Mouse (Mus musculus) mammary gland, adult 2 months (tissue): Measurements from ENCODE around the gene Rptn. TPM values are rescaled to one million over a fixed set of nuclear protein-coding genes. Genes with fewer than 3 reads are reported as not detected.

ENCODE experiments used
- polyA plus RNA-seq: library from polyadenylated mRNA; depleted of rRNA; stranded (reverse); fragments of >200 nt; gene quantifications from 2 replicates; pipeline ENCODE4 v1.2.3, GENCODE M21; 2012; ENCODE audit warnings: low replicate concordance; rRNA removed

Rptn gene
- 0.17 TPM in 1 of 2 replicates, not detected in the other for polyA plus RNA-seq

GRCm38 (mm10) chr3:93393366-93393765, at the start of gene Rptn:
TSS of gene Rptn (plus strand) at chr3:93393699.

GRCm38 (mm10) chr3:93442030-93442429, 48.5 kb downstream of the Rptn start, which contains the start of gene Tchh:
TSS of gene Tchh (plus strand) at chr3:93442330.

Other genes with a start within 250 kb of the Rptn start
- gene Crnn, start 248.9 kb upstream of the Rptn start, polyA plus RNA-seq = not detected in 2 replicates
- 0.11 and 1.8 TPM in 2 replicates for gene Flg2, start 196.4 kb upstream of the Rptn start, polyA plus RNA-seq
- gene Flg, start 120.2 kb upstream of the Rptn start, polyA plus RNA-seq = 0.24 and 1.1 TPM in 2 replicates
- 0.33 TPM in 1 of 2 replicates, not detected in the other for gene Hrnr, start 74.0 kb upstream of the Rptn start, polyA plus RNA-seq
- 0.02 TPM in 1 of 2 replicates, not detected in the other for gene Tchh, start 48.6 kb downstream of the Rptn start, polyA plus RNA-seq
- not detected in 2 replicates for gene Tchhl1, start 75.1 kb downstream of the Rptn start, polyA plus RNA-seq
- 208 and 437 TPM in 2 replicates for gene S100a11, start 126.8 kb downstream of the Rptn start, polyA plus RNA-seq
- gene S100a10, start 161.4 kb downstream of the Rptn start, polyA plus RNA-seq = 77.1 and 139 TPM in 2 replicates